ENCODE assay signal across 15 mouse cellular contexts in the genomic region with DNA sequence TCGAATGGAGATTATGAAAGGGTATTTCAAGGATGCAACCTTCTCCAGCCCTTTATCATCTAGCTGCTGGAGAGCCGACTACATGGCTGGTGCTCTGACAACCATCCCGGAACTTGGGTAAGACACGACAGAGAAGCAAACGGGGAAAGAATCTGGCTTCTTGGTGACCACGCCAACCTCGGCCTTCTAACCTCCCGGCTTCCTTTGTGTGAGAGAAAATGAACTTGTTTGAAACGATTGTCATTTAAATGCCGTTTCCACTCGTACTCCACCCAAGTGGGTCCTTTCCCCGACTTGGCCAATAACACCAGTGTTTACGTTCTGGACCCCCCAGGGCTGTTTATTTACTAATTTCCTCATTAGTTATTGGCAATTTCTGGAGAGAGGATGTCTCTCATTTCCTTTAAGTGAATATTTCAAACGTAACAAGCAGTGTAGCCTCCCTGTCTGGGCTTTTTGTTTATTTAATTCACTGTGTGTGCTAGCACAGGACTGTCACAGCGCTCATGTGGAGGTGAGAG. TPM values are rescaled to one million over a fixed set of nuclear protein-coding genes. Genes with fewer than 3 reads are reported as not detected.
DNase-seq lines count a peak whose midpoint lies in the region; ATAC-seq and TF ChIP-seq lines count a peak whose summit lies in the region.
"Had no signal": no experiment of that assay in that cellular context is flagged by ENCODE, and none has a peak within 500 bp of the region (broad histone marks: within the 10 kb centered on the region; RNA-seq: fewer than 3 reads in every experiment).

No protein-coding gene starts in this region.

- no peak for TF ChIP-seq CTCF in liver, adult 2 months (IDR thresholded peaks at IDR 0.05; ENCODE audit: low read depth, low read length)
- no peak for TF ChIP-seq CTCF in E14TG2a.4 (conservative IDR thresholded peaks at IDR 0.05; ENCODE audit: low read length)
- TF ChIP-seq CTCF in cerebellum, adult 2 months (IDR thresholded peaks at IDR 0.05; ENCODE audit: borderline replicate concordance, insufficient read depth, low read depth, low read length), result no peak

- H3K27me3 ChIP-seq in heart, embryonic 11.5 days (ENCODE audit: control insufficient read depth, insufficient read depth, low read length), result no peaks in the 10 kb centered on the region
- H3K27me3 ChIP-seq in liver, adult 2 months (ENCODE audit: control insufficient read depth, insufficient read depth, low read length), result no peaks in the 10 kb centered on the region
- H3K27me3 ChIP-seq in E14TG2a.4 (ENCODE audit: insufficient read depth, low read length), result no peaks in the 10 kb centered on the region
- no peaks in the 10 kb centered on the region for H3K27me3 ChIP-seq in intestine, embryonic 16.5 days (replicated peaks; ENCODE audit: control insufficient read depth, insufficient read depth, low read length)
- H3K27me3 ChIP-seq in cerebellum, adult 2 months (ENCODE audit: control insufficient read depth, insufficient read depth, low read length), result no peaks in the 10 kb centered on the region
- H3K27me3 ChIP-seq: liver, embryonic 13.5 days; midbrain, embryonic 13.5 days; neural tube, embryonic 12.5 days had no signal

- peak overlapping the region; percentile 85; the same call in 1 of the 2 replicates for H3K27ac ChIP-seq in heart, embryonic 11.5 days (ENCODE audit: low read depth, low read length)
- peak overlapping the region; percentile 57 for H3K27ac ChIP-seq in liver, adult 2 months (replicated peaks; ENCODE audit: insufficient read depth, low read depth, low read length)
- H3K27ac ChIP-seq in intestine, embryonic 16.5 days (ENCODE audit: low read length), result 0 out of 2 replicates have a peak overlapping the region, but pooled peaks have one; percentile 89
- no peak overlapping the region for H3K27ac ChIP-seq in cerebellum, adult 2 months (ENCODE audit: insufficient read depth, low read length)
- H3K27ac ChIP-seq: hindbrain, postnatal 0 days; midbrain, embryonic 13.5 days; neural tube, embryonic 12.5 days had no signal

- H3K36me3 ChIP-seq in heart, embryonic 11.5 days (ENCODE audit: control insufficient read depth, insufficient read depth, low read length), result no peaks in the 10 kb centered on the region
- no peaks in the 10 kb centered on the region for H3K36me3 ChIP-seq in liver, adult 2 months (ENCODE audit: control insufficient read depth, insufficient read depth, low read length)
- no peaks in the 10 kb centered on the region for H3K36me3 ChIP-seq in E14TG2a.4 (ENCODE audit: insufficient read depth, low read length)
- H3K36me3 ChIP-seq in intestine, embryonic 16.5 days (ENCODE audit: control insufficient read depth, insufficient read depth, low read length), result no peaks in the 10 kb centered on the region
- H3K36me3 ChIP-seq: liver, embryonic 13.5 days; midbrain, embryonic 13.5 days; neural tube, embryonic 12.5 days had no signal

- peaks cover 56% of the 10 kb centered on the region for H3K4me1 ChIP-seq in heart, embryonic 11.5 days (ENCODE audit: control insufficient read depth, insufficient read depth, low read length)
- peaks cover 12% of the 10 kb centered on the region; the same call in 1 of the 2 replicates for H3K4me1 ChIP-seq in liver, adult 2 months (ENCODE audit: control insufficient read depth, insufficient read depth, low read length)
- peaks cover 98% of the 10 kb centered on the region for H3K4me1 ChIP-seq in E14TG2a.4 (replicated peaks; ENCODE audit: low read depth, low read length)
- H3K4me1 ChIP-seq in intestine, embryonic 16.5 days (ENCODE audit: control insufficient read depth, insufficient read depth, low read length), result peaks cover 49% of the 10 kb centered on the region
- H3K4me1 ChIP-seq in cerebellum, adult 2 months (ENCODE audit: control insufficient read depth, insufficient read depth, low read length), result no peaks in the 10 kb centered on the region

- DNase-seq in heart, adult 8-10 months (ENCODE audit: low spot score), result no peak
- no peak for DNase-seq in liver, adult 2 months (ENCODE audit: extremely low read depth, low read depth, low spot score)
- DNase-seq in liver (no peak), adipocyte (ENCODE audit: low spot score) (no peak)
- no peak for DNase-seq in cerebellum, adult 2 months
- DNase-seq: cerebellum, adult 11-12 months; gastrocnemius, postnatal 10 days; liver, embryonic 13.5 days; retina, postnatal 1 day had no signal

- ATAC-seq in heart, embryonic 11.5 days (replicated peaks; ENCODE audit: insufficient number of reproducible peaks, low FRiP score, low TSS enrichment), result no peak
- ATAC-seq in intestine, embryonic 16.5 days, result no peak
- ATAC-seq: hindbrain, postnatal 0 days; midbrain, embryonic 13.5 days had no signal

- no peak overlapping the region for H3K4me2 ChIP-seq in heart, embryonic 11.5 days
- no peak overlapping the region for H3K4me2 ChIP-seq in intestine, embryonic 16.5 days (ENCODE audit: low read depth, low read length)
- H3K4me2 ChIP-seq: liver, embryonic 13.5 days; midbrain, embryonic 13.5 days; neural tube, embryonic 12.5 days had no signal

- WGBS in heart, embryonic 11.5 days (ENCODE audit: insufficient replicate concordance), result 59% methylated on average over 15 of the region's 15 CpGs
- 69% methylated on average over 15 of the region's 15 CpGs for WGBS in liver, adult 2 months
- WGBS in intestine, embryonic 16.5 days, result 63% methylated on average over 15 of the region's 15 CpGs
- WGBS in cerebellum, adult 2 months, result 77% methylated on average over 15 of the region's 15 CpGs

- no peaks in the 10 kb centered on the region for H3K9me3 ChIP-seq in heart, embryonic 11.5 days (replicated peaks; ENCODE audit: control insufficient read depth, low read length)
- H3K9me3 ChIP-seq in E14TG2a.4 (ENCODE audit: low read length), result no peaks in the 10 kb centered on the region
- H3K9me3 ChIP-seq in intestine, embryonic 16.5 days (ENCODE audit: control insufficient read depth, low read length), result no peaks in the 10 kb centered on the region
- H3K9me3 ChIP-seq: liver, embryonic 13.5 days; midbrain, embryonic 13.5 days; neural tube, embryonic 12.5 days had no signal

- 0 out of 2 replicates have a peak, but pooled peaks cover 3% of the 10 kb centered on the region for H3K79me2 ChIP-seq in liver, adult 2 months (ENCODE audit: control insufficient read depth, insufficient read depth, low read length)

- no peak overlapping the region for H3K4me3 ChIP-seq in heart, embryonic 11.5 days (ENCODE audit: low read depth, low read length)
- no peak overlapping the region for H3K4me3 ChIP-seq in liver, adult 2 months (ENCODE audit: insufficient read depth, low read depth, low read length)
- H3K4me3 ChIP-seq in E14TG2a.4 (replicated peaks; ENCODE audit: low read length), result 0 out of 2 replicates have a peak overlapping the region, but pooled peaks have one; percentile 21
- H3K4me3 ChIP-seq in intestine, embryonic 16.5 days (ENCODE audit: low read length), result no peak overlapping the region
- H3K4me3 ChIP-seq in cerebellum, adult 2 months (replicated peaks; ENCODE audit: insufficient read depth, low read depth, low read length), result no peak overlapping the region
- H3K4me3 ChIP-seq: liver, embryonic 13.5 days; midbrain, embryonic 13.5 days; neural tube, embryonic 12.5 days had no signal

- no peak for TF ChIP-seq POLR2A in liver, adult 2 months (IDR thresholded peaks at IDR 0.05; ENCODE audit: extremely low read depth, insufficient read depth, low read length)
- TF ChIP-seq POLR2A in cerebellum, adult 2 months (IDR thresholded peaks at IDR 0.05; ENCODE audit: borderline replicate concordance, insufficient read depth, low read length), result no peak

- no peak overlapping the region for H3K9ac ChIP-seq in heart, embryonic 11.5 days (ENCODE audit: low read depth, low read length)
- no peak overlapping the region for H3K9ac ChIP-seq in liver, adult 2 months (ENCODE audit: low read depth, low read length)
- no peak overlapping the region for H3K9ac ChIP-seq in intestine, embryonic 16.5 days (ENCODE audit: low read depth, low read length)
- H3K9ac ChIP-seq: liver, embryonic 13.5 days; midbrain, embryonic 13.5 days; neural tube, embryonic 12.5 days had no signal

RNA-seq across cellular contexts. Expression of a gene that starts 52.8 kb away (rescaled TPM):
- polyA plus RNA-seq in heart, embryonic 11.5 days (2014; fragmentation: Nextera tagmentation; extraction: Ambion mirVana), result 4.4 and 4.6 TPM in 2 replicates
- 1 to 10 TPM; 5.9 to 8.2 (median 6.5) TPM for total RNA-seq in heart, adult 8-10 months (2022)
- 0.65 and 1.2 TPM in 2 replicates for total RNA-seq in liver, adult 2 months (2014; rRNA removed)
- polyA plus RNA-seq in liver, adult 2 months (2012; rRNA removed), result 1.2 and 1.5 TPM in 2 replicates
- polyA plus RNA-seq in intestine, embryonic 16.5 days (2015; fragmentation: Nextera tagmentation; extraction: Ambion mirVana), result 4.1 and 4.6 TPM in 2 replicates
- polyA plus RNA-seq in cerebellum, adult 2 months (2012; rRNA removed), result 22.4 and 23.2 TPM in 2 replicates
